Mouse (Mus musculus) erythroblast, embryonic 14.5 days (primary cell): Measurements from ENCODE around the gene Eif4e1b. TPM values are rescaled to one million over a fixed set of nuclear protein-coding genes. Genes with fewer than 3 reads are reported as not detected.
"Not testable (repeated sequence)": the region's sequence is repeated elsewhere in the genome, so short reads cannot be mapped to it uniquely, and the experiment has no call there.

Source experiments
- H3K27me3 ChIP-seq: 2 replicates; pipeline ENCODE4 v1.6.1; 2012; ENCODE audit warnings: inconsistent platforms; ENCODE audit not compliant: control insufficient read depth
- H3K36me3 ChIP-seq: 2 replicates; pipeline ENCODE4 v1.6.1; 2012; ENCODE audit warnings: mild to moderate bottlenecking, inconsistent platforms; ENCODE audit not compliant: control insufficient read depth
- H3K4me1 ChIP-seq: 2 replicates; pipeline ENCODE4 v1.6.1; 2012; ENCODE audit warnings: inconsistent platforms; ENCODE audit not compliant: control insufficient read depth
- H3K4me3 ChIP-seq: replicated peaks from 2 replicates; pipeline ENCODE3; 2012; ENCODE audit warnings: moderate library complexity, mild to moderate bottlenecking, inconsistent platforms
- H3K9me3 ChIP-seq: 2 replicates; pipeline ENCODE4 v1.6.1; 2012; ENCODE audit warnings: low read length, inconsistent platforms, mixed read lengths; ENCODE audit not compliant: control insufficient read depth
- GATA1 ChIP-seq: IDR thresholded peaks from 2 replicates; pipeline ENCODE4 v1.6.1; 2012; ENCODE audit warnings: low read length, inconsistent platforms, mixed read lengths
- TAL1 ChIP-seq: IDR thresholded peaks from 3 replicates; pipeline ENCODE4 v1.6.1; 2012; ENCODE audit warnings: low read length, inconsistent platforms, mixed read lengths
- polyA plus RNA-seq: library from polyadenylated mRNA; stranded (reverse); fragments of >175 nt; gene quantifications from 2 replicates; pipeline ENCODE4 v1.2.3, GENCODE M21; 2012

Eif4e1b gene
- polyA plus RNA-seq, 1 experiment = not detected

GRCm38 (mm10) chr13:54780592-54780991, 3.2 kb upstream of the Eif4e1b start:
- no peaks in the 10 kb centered on the region for H3K27me3 ChIP-seq
- H3K4me3 ChIP-seq = no peak overlapping the region
- no peaks in the 10 kb centered on the region for H3K36me3 ChIP-seq
- TF ChIP-seq GATA1 (no peak), TAL1 (no peak)
- H3K4me1 ChIP-seq = no peaks in the 10 kb centered on the region
- no peaks in the 10 kb centered on the region for H3K9me3 ChIP-seq

DNA sequence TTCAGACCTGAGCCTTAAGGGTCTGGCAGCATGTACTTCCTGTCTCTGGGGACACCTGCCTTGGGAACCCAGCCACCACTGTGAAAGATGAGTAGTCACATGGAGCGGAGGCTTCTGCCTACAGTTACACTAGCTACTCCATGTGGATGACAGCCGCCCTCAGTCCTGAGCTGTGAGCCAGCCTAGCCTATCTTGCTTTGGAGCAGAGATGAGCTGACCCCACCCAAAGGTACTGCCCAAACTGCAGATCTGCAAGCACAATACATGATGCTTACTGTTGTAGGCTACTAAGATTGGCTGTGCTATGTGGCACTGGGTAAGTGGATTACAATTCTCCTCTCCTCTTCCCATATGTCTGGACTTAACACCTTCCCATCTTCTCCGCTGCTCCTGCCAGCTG, 2.7 kb upstream of the Eif4e1b start:
- Histone ChIP-seq H3K4me1 (no peaks in the 10 kb centered on the region), H3K36me3 (no peaks in the 10 kb centered on the region), H3K9me3 (no peaks in the 10 kb centered on the region), H3K27me3 (no peaks in the 10 kb centered on the region), H3K4me3 (no peak overlapping the region)
- no peak for TF ChIP-seq GATA1

DNA sequence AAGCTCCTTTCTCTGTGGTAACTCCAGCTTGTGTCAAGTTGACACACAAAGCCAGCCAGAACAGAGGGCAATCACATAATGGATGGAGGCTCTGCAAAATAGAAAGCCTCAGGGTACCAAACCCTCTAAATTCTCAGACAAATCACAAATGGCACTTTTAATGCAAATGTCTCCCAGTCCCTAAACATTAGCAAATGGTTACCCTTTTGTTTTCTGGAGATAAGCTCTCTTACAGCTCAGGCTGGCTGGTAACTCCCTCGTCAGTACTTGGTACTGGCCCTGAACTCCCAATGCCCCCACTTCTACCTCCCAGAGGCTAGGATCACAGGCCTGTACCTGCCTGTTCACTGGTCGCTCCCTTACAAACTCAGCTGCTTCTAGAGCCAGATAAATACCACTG, 563 bp upstream of the Eif4e1b start:
- TF ChIP-seq GATA1 (no peak), TAL1 (no peak)
- Histone ChIP-seq H3K27me3 (no peaks in the 10 kb centered on the region), H3K4me3 (no peak overlapping the region), H3K9me3 (no peaks in the 10 kb centered on the region), H3K36me3 (no peaks in the 10 kb centered on the region), H3K4me1 (no peaks in the 10 kb centered on the region)

DNA sequence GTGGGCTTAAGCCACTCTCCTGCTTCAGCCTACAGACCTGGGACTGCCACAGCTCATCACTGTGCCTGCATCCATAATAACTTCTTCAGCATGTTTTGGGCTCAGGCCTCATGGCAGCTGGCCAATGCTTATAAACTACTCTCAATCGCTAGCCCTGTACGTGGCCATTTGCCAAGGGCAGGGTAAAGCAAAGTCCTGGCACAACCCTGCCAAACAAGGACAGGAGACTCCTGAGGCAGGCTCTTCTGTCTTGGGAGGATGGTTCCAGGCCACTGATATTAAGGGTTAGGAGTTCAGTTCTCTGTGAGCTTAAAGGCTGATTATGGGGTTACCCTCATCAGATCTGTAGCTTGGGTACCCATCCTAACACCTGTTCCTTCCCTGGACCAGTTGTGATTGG, 3.8 kb downstream of the Eif4e1b start:
- H3K36me3 ChIP-seq, H3K4me3 ChIP-seq, H3K9me3 ChIP-seq: not testable (repeated sequence)
- Histone ChIP-seq H3K4me1 (peaks cover 14% of the 10 kb centered on the region), H3K27me3 (peaks cover 35% of the 10 kb centered on the region)

DNA sequence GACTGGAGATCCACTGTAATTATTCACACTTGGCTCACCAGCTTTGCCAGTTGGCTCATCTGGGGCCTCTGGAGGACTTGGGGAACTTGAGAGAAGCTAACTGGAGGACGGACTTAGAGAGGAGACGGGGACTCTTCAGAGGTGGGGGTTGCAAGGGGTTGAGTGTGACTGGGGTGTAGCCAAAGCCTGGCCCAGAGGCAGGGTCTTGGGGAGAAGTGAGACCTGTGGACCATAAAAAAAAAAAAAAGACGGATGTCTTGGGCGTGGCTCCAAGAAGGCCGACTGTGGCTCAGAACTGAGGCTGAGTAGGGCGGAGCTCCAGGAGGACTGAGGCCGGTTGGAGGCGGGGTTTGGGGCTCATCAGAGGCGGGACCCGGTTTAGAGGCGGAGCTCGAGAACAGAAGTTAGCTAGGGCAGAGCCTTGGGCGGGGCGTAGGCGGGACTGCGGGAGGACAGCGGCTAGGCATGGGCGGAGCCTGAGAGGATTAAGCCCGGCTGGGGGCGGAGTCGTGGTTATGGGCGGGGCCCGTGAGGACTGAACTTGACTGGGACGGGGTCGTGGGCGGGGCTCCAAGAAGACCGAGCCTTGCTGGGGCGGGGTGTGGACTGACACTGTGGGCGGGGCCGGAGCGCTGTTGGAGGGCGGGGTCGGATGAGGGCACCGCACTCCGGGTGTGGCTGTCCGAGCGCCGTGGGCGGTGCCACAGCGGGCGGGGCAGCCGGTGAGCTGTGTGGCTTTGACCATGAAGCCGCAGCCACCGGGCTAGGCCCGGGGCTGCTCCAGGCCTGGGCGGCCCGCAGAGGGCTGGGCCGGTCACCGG, 5.2 kb downstream of the Eif4e1b start, which contains the start of gene Tspan17:
Gene Tspan17 (plus strand): TSS at position 638 of the 821 bp plus-strand sequence.
- Histone ChIP-seq H3K27me3 (peaks cover 35% of the 10 kb centered on the region), H3K9me3 (peaks cover 7% of the 10 kb centered on the region), H3K36me3 (no peaks in the 10 kb centered on the region), H3K4me1 (peaks cover 14% of the 10 kb centered on the region), H3K4me3 (peak within 1 kb of the TSS; percentile 46)
- TF ChIP-seq TAL1 (no peak), GATA1 (no peak)

DNA sequence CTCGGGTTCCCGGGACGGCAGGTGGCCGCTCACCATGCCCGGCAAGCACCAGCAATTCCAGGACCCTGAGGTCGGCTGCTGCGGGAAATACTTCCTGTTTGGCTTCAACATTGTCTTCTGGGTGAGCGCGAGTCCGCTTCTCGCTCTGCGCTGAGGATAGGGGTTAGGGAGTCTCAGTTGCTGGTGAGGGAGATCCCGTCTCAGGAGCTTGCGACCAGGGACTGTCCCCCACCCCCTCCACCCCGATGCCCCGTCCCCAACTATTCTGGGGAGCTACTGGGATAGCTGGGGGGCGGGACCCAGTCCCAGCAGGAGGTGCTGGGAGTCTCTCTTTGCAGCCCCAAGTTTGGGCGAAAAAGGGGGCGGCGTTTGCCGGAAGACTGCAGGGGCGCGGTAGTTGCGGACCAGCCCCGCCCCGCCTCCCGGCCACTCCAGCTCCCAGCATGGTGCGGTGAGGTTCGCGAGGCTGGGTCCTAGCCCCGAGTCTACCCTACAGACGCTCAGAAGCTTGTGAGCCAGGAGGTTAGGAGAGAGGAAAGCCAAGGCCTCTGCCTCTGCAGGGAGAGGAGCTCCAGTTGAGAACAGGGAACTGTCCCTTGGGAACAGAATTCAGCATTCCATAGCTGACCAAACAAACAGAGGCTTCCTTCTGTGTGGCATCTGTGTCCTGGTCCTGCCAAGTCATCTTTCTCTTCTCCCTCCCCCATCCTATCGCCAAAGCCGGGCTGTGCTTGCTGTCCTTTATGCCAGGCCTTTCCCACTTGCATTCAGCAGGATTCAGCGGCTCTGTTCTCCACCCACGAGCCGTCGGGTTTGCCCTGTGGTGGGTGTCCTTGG, 6.0 kb downstream of the Eif4e1b start:
- Histone ChIP-seq H3K4me3 (peak overlapping the region; percentile 46), H3K4me1 (peaks cover 14% of the 10 kb centered on the region), H3K36me3 (no peaks in the 10 kb centered on the region), H3K9me3 (peaks cover 7% of the 10 kb centered on the region), H3K27me3 (peaks cover 35% of the 10 kb centered on the region)
- TF ChIP-seq TAL1 (no peak), GATA1 (no peak)

DNA sequence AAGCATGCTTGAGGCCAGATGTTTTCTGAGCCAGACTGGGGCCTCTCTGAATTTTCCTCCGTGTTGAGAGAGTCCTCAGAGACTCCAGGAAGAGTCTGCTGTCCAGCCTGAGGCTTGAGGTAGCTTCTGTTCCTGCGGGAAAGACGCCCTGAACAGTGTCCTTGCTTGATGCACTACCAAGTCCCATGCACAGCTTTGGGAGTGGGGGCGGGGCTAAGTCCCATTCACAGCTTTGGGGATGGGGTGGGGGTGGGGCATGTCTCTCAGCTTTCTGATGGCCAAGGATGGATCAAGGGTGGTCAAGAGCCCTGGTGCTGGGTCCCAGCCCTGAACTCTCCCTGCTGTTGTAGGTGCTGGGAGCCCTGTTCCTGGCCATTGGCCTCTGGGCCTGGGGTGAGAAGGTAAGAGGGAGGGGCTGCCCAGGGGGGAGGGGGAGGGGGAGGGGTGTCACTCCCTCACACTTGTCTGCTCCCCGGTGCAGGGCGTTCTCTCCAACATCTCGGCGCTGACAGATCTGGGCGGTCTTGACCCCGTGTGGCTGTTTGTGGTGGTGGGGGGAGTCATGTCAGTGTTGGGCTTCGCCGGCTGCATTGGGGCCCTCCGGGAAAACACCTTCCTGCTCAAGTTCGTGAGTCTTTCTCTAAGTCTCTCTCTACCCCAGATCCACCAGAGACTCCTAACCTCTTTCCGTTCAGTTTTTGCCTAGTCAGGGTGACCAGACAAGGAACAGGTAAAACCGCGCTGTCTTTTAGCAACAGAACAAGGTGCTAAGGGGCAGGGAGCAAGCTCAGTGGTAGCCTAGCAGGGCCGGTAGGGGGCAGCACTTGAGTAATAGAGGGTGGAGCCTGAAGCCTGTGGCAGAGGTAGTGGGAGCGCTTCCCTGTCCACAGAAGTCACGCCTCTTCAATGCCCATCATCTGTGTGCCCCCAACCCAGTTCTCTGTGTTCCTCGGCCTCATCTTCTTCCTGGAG, 8.7 kb downstream of the Eif4e1b start:
- Histone ChIP-seq H3K4me3 (no peak overlapping the region), H3K4me1 (peaks cover 14% of the 10 kb centered on the region), H3K27me3 (peaks cover 35% of the 10 kb centered on the region), H3K36me3 (no peaks in the 10 kb centered on the region), H3K9me3 (peaks cover 7% of the 10 kb centered on the region)
- TF ChIP-seq TAL1 (no peak), GATA1 (no peak)

GRCm38 (mm10) chr13:54794002-54794577, 10.3 kb downstream of the Eif4e1b start:
- no peak for TF ChIP-seq GATA1
- TF ChIP-seq TAL1 = no peak
- Histone ChIP-seq H3K4me3 (no peak overlapping the region), H3K27me3 (peaks cover 28% of the 10 kb centered on the region), H3K4me1 (peaks cover 11% of the 10 kb centered on the region), H3K9me3 (peaks cover 4% of the 10 kb centered on the region), H3K36me3 (no peaks in the 10 kb centered on the region)
